Mouse (Mus musculus): ENCODE measurements around the gene Slc16a3. TPM values are rescaled to one million over a fixed set of nuclear protein-coding genes. Genes with fewer than 3 reads are reported as not detected.

Gene Slc16a3
- polyA plus RNA-seq, 1 experiment from 2014 or later, result 14.0 TPM

DNA sequence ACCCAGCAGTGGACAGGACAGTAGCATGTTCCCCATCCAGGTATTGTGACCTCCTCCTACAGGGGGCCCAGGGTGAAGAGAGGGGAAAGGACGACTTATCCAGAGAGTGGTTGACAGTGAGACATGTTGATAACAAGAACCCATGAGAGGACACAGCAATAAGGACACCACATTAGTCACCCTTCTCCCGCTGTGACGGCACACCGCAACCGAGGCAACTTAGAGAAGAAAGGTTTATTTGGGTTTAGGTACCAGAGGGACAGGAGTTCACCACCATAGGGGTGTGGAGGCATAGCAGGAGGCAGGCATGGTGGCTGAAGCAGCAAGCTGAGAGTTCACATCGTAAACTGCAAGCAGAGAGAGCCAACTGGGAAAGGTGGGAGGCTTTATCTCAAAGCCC lies 57.9 kb downstream of the Slc16a3 start:
- ATAC-seq, result no peak
- no peak overlapping the region for H3K27ac ChIP-seq
- 82% methylated on average over 6 of the region's 6 CpGs for WGBS
- no peak overlapping the region for H3K4me2 ChIP-seq (replicated peaks)
- H3K4me1 ChIP-seq (replicated peaks), result no peaks in the 10 kb centered on the region
- H3K9me3 ChIP-seq, result no peaks in the 10 kb centered on the region
- no peaks in the 10 kb centered on the region for H3K27me3 ChIP-seq
- no peak overlapping the region for H3K9ac ChIP-seq (replicated peaks)
- no peaks in the 10 kb centered on the region for H3K36me3 ChIP-seq
- H3K4me3 ChIP-seq (replicated peaks), result no peak overlapping the region

GRCm38 (mm10) chr11:121010044-121010755 lies 61.9 kb downstream of the Slc16a3 start:
- H3K27ac ChIP-seq, result no peak overlapping the region
- H3K27me3 ChIP-seq, result no peaks in the 10 kb centered on the region
- no peak overlapping the region for H3K4me2 ChIP-seq (replicated peaks)
- no peak overlapping the region for H3K9ac ChIP-seq (replicated peaks)
- H3K4me3 ChIP-seq (replicated peaks), result no peak overlapping the region
- ATAC-seq, result no peak
- no peaks in the 10 kb centered on the region for H3K36me3 ChIP-seq
- WGBS, result 98% methylated on average over 3 of the region's 3 CpGs
- no peaks in the 10 kb centered on the region for H3K9me3 ChIP-seq
- no peaks in the 10 kb centered on the region for H3K4me1 ChIP-seq (replicated peaks)

Other genes with a start within 250 kb of the Slc16a3 start
- 99.9 and 112 TPM in 2 replicates for gene Cenpx, start 234.7 kb upstream of the Slc16a3 start, polyA plus RNA-seq (2015; fragmentation: Nextera tagmentation; extraction: Ambion mirVana)
- gene Lrrc45, start 234.6 kb upstream of the Slc16a3 start, polyA plus RNA-seq (2015; fragmentation: Nextera tagmentation; extraction: Ambion mirVana), result 60.6 and 71.8 TPM in 2 replicates
- 206 and 218 TPM in 2 replicates for gene Rac3, start 227.0 kb upstream of the Slc16a3 start, polyA plus RNA-seq (2015; fragmentation: Nextera tagmentation; extraction: Ambion mirVana)
- 6.5 and 7.3 TPM in 2 replicates for gene Dcxr, start 221.2 kb upstream of the Slc16a3 start, polyA plus RNA-seq (2015; fragmentation: Nextera tagmentation; extraction: Ambion mirVana)
- 0.32 and 0.38 TPM in 2 replicates for gene Cbr2, start 216.4 kb upstream of the Slc16a3 start, polyA plus RNA-seq (2015; fragmentation: Nextera tagmentation; extraction: Ambion mirVana)
- gene Hmga1b, start 185.7 kb upstream of the Slc16a3 start, polyA plus RNA-seq (2015; fragmentation: Nextera tagmentation; extraction: Ambion mirVana), result 2.7 and 3.1 TPM in 2 replicates
- 84.6 TPM in 2 replicates for gene Rfng, start 164.3 kb upstream of the Slc16a3 start, polyA plus RNA-seq (2015; fragmentation: Nextera tagmentation; extraction: Ambion mirVana)
- gene Gps1, start 164.2 kb upstream of the Slc16a3 start, polyA plus RNA-seq (2015; fragmentation: Nextera tagmentation; extraction: Ambion mirVana), result 268 and 273 TPM in 2 replicates
- gene Dus1l, start 152.1 kb upstream of the Slc16a3 start, polyA plus RNA-seq (2015; fragmentation: Nextera tagmentation; extraction: Ambion mirVana), result 51.4 and 55.7 TPM in 2 replicates
- 83.6 and 89.2 TPM in 2 replicates for gene Fasn, start 123.9 kb upstream of the Slc16a3 start, polyA plus RNA-seq (2015; fragmentation: Nextera tagmentation; extraction: Ambion mirVana)
- 5.2 and 6.1 TPM in 2 replicates for gene Ccdc57, start 15.6 kb upstream of the Slc16a3 start, polyA plus RNA-seq (2015; fragmentation: Nextera tagmentation; extraction: Ambion mirVana)
- 152 and 161 TPM in 2 replicates for gene Csnk1d, start 42.9 kb downstream of the Slc16a3 start, polyA plus RNA-seq (2015; fragmentation: Nextera tagmentation; extraction: Ambion mirVana)
- gene Cd7, start 90.9 kb downstream of the Slc16a3 start, polyA plus RNA-seq (2015; fragmentation: Nextera tagmentation; extraction: Ambion mirVana), result 0.50 TPM in 1 of 2 replicates, not detected in the other
- gene Sectm1b, start 115.1 kb downstream of the Slc16a3 start, polyA plus RNA-seq (2015; fragmentation: Nextera tagmentation; extraction: Ambion mirVana), result not detected in 2 replicates
- not detected in 2 replicates for gene Sectm1a, start 132.7 kb downstream of the Slc16a3 start, polyA plus RNA-seq (2015; fragmentation: Nextera tagmentation; extraction: Ambion mirVana)
- gene Tex19.2, start 170.2 kb downstream of the Slc16a3 start, polyA plus RNA-seq (2015; fragmentation: Nextera tagmentation; extraction: Ambion mirVana), result not detected in 2 replicates
- gene Tex19.1, start 197.7 kb downstream of the Slc16a3 start, polyA plus RNA-seq (2015; fragmentation: Nextera tagmentation; extraction: Ambion mirVana), result not detected in 2 replicates
- 0.15 and 0.22 TPM in 2 replicates for gene Uts2r, start 211.8 kb downstream of the Slc16a3 start, polyA plus RNA-seq (2015; fragmentation: Nextera tagmentation; extraction: Ambion mirVana)